Mouse (Mus musculus) testis, adult 2 months (tissue): Measurements from ENCODE around the gene Nfatc3.

ENCODE experiments used
- CTCF ChIP-seq: fragments of 200-500 bp; IDR thresholded peaks from 2 replicates; pipeline ENCODE4 v1.5.1; 2012; ENCODE audit warnings: low read depth, mild to moderate bottlenecking, inconsistent platforms, low read length, moderate library complexity; ENCODE audit not compliant: control insufficient read depth, insufficient read depth, insufficient replicate concordance
- POLR2A ChIP-seq: fragments of 200-500 bp; IDR thresholded peaks from 2 replicates; pipeline ENCODE4 v1.6.1; 2012; ENCODE audit warnings: low read depth, mild to moderate bottlenecking, inconsistent platforms, low read length, moderate library complexity; ENCODE audit not compliant: control insufficient read depth

DNA sequence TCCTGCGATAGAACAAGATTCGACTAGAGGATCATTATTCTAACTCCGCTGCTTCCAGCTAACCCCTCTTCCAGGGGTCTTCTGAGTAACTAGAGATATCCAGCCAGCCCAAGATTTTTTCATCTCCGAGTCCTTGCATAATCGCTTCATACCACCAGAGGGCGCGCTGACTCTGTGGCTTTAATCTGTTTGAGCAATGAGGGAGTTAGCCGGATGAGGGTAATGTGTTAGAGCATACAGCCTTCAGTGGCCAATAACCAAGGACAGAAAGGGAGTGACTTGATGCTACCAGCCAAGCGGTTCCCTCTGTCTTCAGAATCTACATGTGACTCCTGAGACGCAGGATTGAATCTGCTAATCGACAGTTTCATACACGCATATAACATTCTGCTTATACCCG lies 82.1 kb downstream of the Nfatc3 start:
- TF ChIP-seq CTCF (peak; percentile 23; the same call in 1 of the 2 replicates), POLR2A (no peak)
